Mouse (Mus musculus): ENCODE measurements around the gene Casp2. TPM values are rescaled to one million over a fixed set of nuclear protein-coding genes. Genes with fewer than 3 reads are reported as not detected.
A peak's percentile ranks its signal among the peaks of the same experiment; 100 is the strongest.

Casp2 gene
- total and polyA plus RNA-seq, 3 experiments, result 24.7 to 47.8 (median 31.6) TPM

GRCm38 (mm10) chr6:42310427-42311053 lies 45.8 kb downstream of the Casp2 start:
- Histone ChIP-seq H3K9me3 (replicated peaks; ENCODE audit: low read length) (no peaks in the 10 kb centered on the region), H3K27me3 (replicated peaks) (no peaks in the 10 kb centered on the region), H3K27ac (ENCODE audit: insufficient read depth, low read depth) (no peak overlapping the region), H3K4me2 (ENCODE audit: insufficient read depth, low read depth, poor library complexity, severe bottlenecking) (no peak overlapping the region), H3K9ac (ENCODE audit: insufficient read depth, low read depth) (no peak overlapping the region), H3K79me2 (replicated peaks; ENCODE audit: control insufficient read depth, extremely low read depth, insufficient read depth, poor library complexity, severe bottlenecking) (no peaks in the 10 kb centered on the region), H3K4me1 (ENCODE audit: control insufficient read depth in 1 of 2, insufficient read depth in 2 of 2) (peaks cover 0 to 7% of the 10 kb centered on the region in 2 experiments; a peak in 2 of 4 replicates), H3K4me3 (replicated peaks in 1 of 3; ENCODE audit: low read depth in 2 of 3, low read length in 2 of 3, poor library complexity in 1 of 3) (no peak overlapping the region), H3K36me3 (replicated peaks in 1 of 2; ENCODE audit: control insufficient read depth in 1 of 2, insufficient read depth in 1 of 2, low read length in 1 of 2) (no peaks in the 10 kb centered on the region)
- DNase-seq (ENCODE audit: extremely low read depth), result peak; percentile 6
- TF ChIP-seq KAT2A (IDR thresholded peaks at IDR 0.05; ENCODE audit: insufficient replicate concordance, low read length) (no peak), MYC (IDR thresholded peaks at IDR 0.05; ENCODE audit: low read depth, low read length) (no peak), E2F4 (IDR thresholded peaks at IDR 0.05; ENCODE audit: insufficient replicate concordance, low read depth, low read length) (no peak), CHD2 (IDR thresholded peaks at IDR 0.05; ENCODE audit: low read length) (no peak), UBTF (IDR thresholded peaks at IDR 0.05; ENCODE audit: low read depth, low read length) (no peak), RCOR1 (conservative IDR thresholded peaks at IDR 0.05; ENCODE audit: low read depth, low read length) (no peak), JUND (conservative IDR thresholded peaks at IDR 0.05; ENCODE audit: low read depth, low read length) (no peak), MXI1 (IDR thresholded peaks at IDR 0.05; ENCODE audit: low read depth, low read length) (no peak), ZC3H11A (IDR thresholded peaks at IDR 0.05; ENCODE audit: low read depth, low read length) (no peak), ZNF384 (IDR thresholded peaks at IDR 0.05; ENCODE audit: low read depth, low read length) (no peak), ZMIZ1 (IDR thresholded peaks at IDR 0.05; ENCODE audit: low read depth, low read length) (no peak), MEF2A (IDR thresholded peaks at IDR 0.05; ENCODE audit: borderline replicate concordance, low read depth, low read length) (no peak), MAZ (IDR thresholded peaks at IDR 0.05; ENCODE audit: low read depth, low read length) (no peak), TCF12 (IDR thresholded peaks at IDR 0.05; ENCODE audit: low read depth, low read length) (no peak), EP300 (IDR thresholded peaks at IDR 0.05; ENCODE audit: low read length) (no peak)
- dilution Hi-C loops (cut with MboI; ENCODE audit: extremely low pct_ligation_motif_present, extremely low pct_unique_long_range_greater_than_20kb, low sequenced_read_pairs), result no loop called here
- in situ Hi-C loops (cut with MboI; ENCODE audit: low pct_ligation_motif_present, low pct_unique_long_range_greater_than_20kb, low sequenced_read_pairs), result no loop called here

- Histone ChIP-seq H3K27ac (ENCODE audit: insufficient read depth, low read depth) (no peak overlapping the region), H3K9ac (ENCODE audit: insufficient read depth, low read depth) (no peak overlapping the region), H3K9me3 (replicated peaks; ENCODE audit: low read length) (no peaks in the 10 kb centered on the region), H3K27me3 (replicated peaks) (peaks cover 18% of the 10 kb centered on the region), H3K79me2 (replicated peaks; ENCODE audit: control insufficient read depth, extremely low read depth, insufficient read depth, poor library complexity, severe bottlenecking) (no peaks in the 10 kb centered on the region), H3K4me3 (replicated peaks in 1 of 3; ENCODE audit: low read depth in 2 of 3, low read length in 2 of 3, poor library complexity in 1 of 3) (no peak overlapping the region), H3K4me1 (ENCODE audit: control insufficient read depth in 1 of 2, insufficient read depth in 2 of 2) (no peaks in the 10 kb centered on the region), H3K4me2 (ENCODE audit: insufficient read depth, low read depth, poor library complexity, severe bottlenecking) (no peak overlapping the region), H3K36me3 (replicated peaks in 1 of 2; ENCODE audit: control insufficient read depth in 1 of 2, insufficient read depth in 1 of 2, low read length in 1 of 2) (no peaks in the 10 kb centered on the region)
- dilution Hi-C loops (cut with MboI; ENCODE audit: extremely low pct_ligation_motif_present, extremely low pct_unique_long_range_greater_than_20kb, low sequenced_read_pairs) (no loop called here), in situ Hi-C loops (cut with MboI; ENCODE audit: low pct_ligation_motif_present, low pct_unique_long_range_greater_than_20kb, low sequenced_read_pairs) (no loop called here)
- DNase-seq (ENCODE audit: extremely low read depth), result no peak
- TF ChIP-seq CTCF (conservative IDR thresholded peaks at IDR 0.05 in 1 of 2, IDR thresholded peaks at IDR 0.05 in 1 of 2; ENCODE audit: low read depth in 2 of 2, low read length in 2 of 2) (no peak), ZNF384 (IDR thresholded peaks at IDR 0.05; ENCODE audit: low read depth, low read length) (no peak), POLR2AphosphoS2 (IDR thresholded peaks at IDR 0.05; ENCODE audit: low read depth, low read length) (no peak), PAX5 (IDR thresholded peaks at IDR 0.05; ENCODE audit: low read length) (no peak), GABPA (IDR thresholded peaks at IDR 0.05; ENCODE audit: insufficient replicate concordance, low read depth, low read length) (no peak), USF1 (IDR thresholded peaks at IDR 0.05; ENCODE audit: low read depth, low read length) (no peak), USF2 (conservative IDR thresholded peaks at IDR 0.05; ENCODE audit: low read depth, low read length) (no peak), SMC3 (IDR thresholded peaks at IDR 0.05; ENCODE audit: low read depth, low read length) (no peak), MAZ (IDR thresholded peaks at IDR 0.05; ENCODE audit: low read depth, low read length) (no peak), NRF1 (IDR thresholded peaks at IDR 0.05; ENCODE audit: low read depth, low read length) (no peak), SIN3A (IDR thresholded peaks at IDR 0.05; ENCODE audit: low read length) (no peak), ZKSCAN1 (IDR thresholded peaks at IDR 0.05; ENCODE audit: borderline replicate concordance, low read depth, low read length) (no peak), NELFE (IDR thresholded peaks at IDR 0.05; ENCODE audit: low read depth, low read length) (no peak), ETS1 (conservative IDR thresholded peaks at IDR 0.05; ENCODE audit: low read depth, low read length) (no peak), ELF1 (IDR thresholded peaks at IDR 0.05; ENCODE audit: low read depth, low read length) (no peak)
Measured at GRCm38 (mm10) chr6:42318293-42318692, 53.5 kb downstream of the Casp2 start.
